Mouse (Mus musculus) layer of hippocampus, adult 8-10 months (tissue): Measurements from ENCODE around the gene Ptprg. TPM values are rescaled to one million over a fixed set of nuclear protein-coding genes. Genes with fewer than 3 reads are reported as not detected.

ENCODE experiments used
- DNase-seq, 2 experiments: peaks; one replicate each; pipeline ENCODE4 v3.0.0; 2022; ENCODE audit warnings: low spot score in 2 of 2
- total RNA-seq, 4 experiments: library from RNA; stranded (reverse); gene quantifications; 2 replicates each; pipeline ENCODE4 v1.2.4; 2022

The Ptprg gene
- total RNA-seq, 4 experiments from 2014 or later = 88.2 to 105 (median 94.3) TPM

GRCm38 (mm10) chr14:11564456-11564855 is 11.1 kb downstream of the Ptprg start:
- no peak for DNase-seq

- DNase-seq = no peak
Observed at GRCm38 (mm10) chr14:11565283-11565682, 12.0 kb downstream of the Ptprg start.

- no peak for DNase-seq
Observed at GRCm38 (mm10) chr14:11569734-11570133, 16.4 kb downstream of the Ptprg start.

GRCm38 (mm10) chr14:11571766-11572394 is 18.5 kb downstream of the Ptprg start:
- no peak for DNase-seq

GRCm38 (mm10) chr14:11572395-11572784 is 19.1 kb downstream of the Ptprg start:
- no peak for DNase-seq

GRCm38 (mm10) chr14:11573710-11574109 is 20.4 kb downstream of the Ptprg start:
- DNase-seq = no peak

GRCm38 (mm10) chr14:11577276-11577909 is 24.1 kb downstream of the Ptprg start:
- no peak for DNase-seq

GRCm38 (mm10) chr14:11577910-11578309 is 24.6 kb downstream of the Ptprg start:
- DNase-seq = no peak

GRCm38 (mm10) chr14:11578492-11578967 is 25.2 kb downstream of the Ptprg start:
- no peak for DNase-seq

- no peak for DNase-seq
Observed at GRCm38 (mm10) chr14:11579950-11580349, 26.6 kb downstream of the Ptprg start.

- no peak for DNase-seq
Observed at GRCm38 (mm10) chr14:11584263-11584662, 30.9 kb downstream of the Ptprg start.

GRCm38 (mm10) chr14:11584929-11585633 is 31.7 kb downstream of the Ptprg start:
- DNase-seq = no peak

- no peak for DNase-seq
Observed at GRCm38 (mm10) chr14:11590387-11590786, 37.1 kb downstream of the Ptprg start.

GRCm38 (mm10) chr14:11592650-11593049 is 39.3 kb downstream of the Ptprg start:
- no peak for DNase-seq

- DNase-seq = no peak
Observed at GRCm38 (mm10) chr14:11594336-11594735, 41.0 kb downstream of the Ptprg start.

- DNase-seq = no peak
Observed at GRCm38 (mm10) chr14:11604133-11604865, 51.0 kb downstream of the Ptprg start.

- no peak for DNase-seq
Observed at GRCm38 (mm10) chr14:11608366-11608765, 55.0 kb downstream of the Ptprg start.

- DNase-seq = no peak
Observed at GRCm38 (mm10) chr14:11609857-11610582, 56.7 kb downstream of the Ptprg start.

GRCm38 (mm10) chr14:11612426-11612825 is 59.1 kb downstream of the Ptprg start:
- DNase-seq = no peak

- DNase-seq = no peak
Observed at GRCm38 (mm10) chr14:11613146-11613545, 59.8 kb downstream of the Ptprg start.

GRCm38 (mm10) chr14:11615697-11616096 is 62.4 kb downstream of the Ptprg start:
- no peak for DNase-seq
